Mouse (Mus musculus): Measurements from ENCODE around the gene 4933415F23Rik. TPM values are rescaled to one million over a fixed set of nuclear protein-coding genes. Genes with fewer than 3 reads are reported as not detected.

4933415F23Rik gene
- polyA plus RNA-seq, 1 experiment from 2014 or later, result not detected

GRCm38 (mm10) chr1:23102881-23103280 lies 828 bp upstream of the 4933415F23Rik start:
- Histone ChIP-seq H3K27me3 (replicated peaks; ENCODE audit: control insufficient read depth, insufficient read depth, low read length) (no peaks in the 10 kb centered on the region), H3K27ac (ENCODE audit: low read depth, low read length) (no peak overlapping the region), H3K4me2 (no peak overlapping the region), H3K36me3 (ENCODE audit: control insufficient read depth, insufficient read depth, low read length) (no peaks in the 10 kb centered on the region), H3K4me3 (ENCODE audit: low read depth, low read length) (no peak overlapping the region), H3K9me3 (ENCODE audit: control insufficient read depth, low read length) (no peaks in the 10 kb centered on the region), H3K4me1 (replicated peaks; ENCODE audit: control insufficient read depth, insufficient read depth, low read length) (no peaks in the 10 kb centered on the region), H3K9ac (ENCODE audit: low read depth, low read length) (no peak overlapping the region)
- ATAC-seq (replicated peaks; ENCODE audit: low FRiP score) (no peak), DNase-seq (ENCODE audit: low spot score) (no peak)
- WGBS, result 80% methylated on average over 4 of the region's 4 CpGs

- ATAC-seq (replicated peaks; ENCODE audit: low FRiP score), result no peak
- no peaks in the 10 kb centered on the region for H3K9me3 ChIP-seq (ENCODE audit: control insufficient read depth, low read length)
- H3K4me3 ChIP-seq (ENCODE audit: low read depth, low read length), result no peak overlapping the region
- H3K36me3 ChIP-seq (ENCODE audit: control insufficient read depth, insufficient read depth, low read length), result no peaks in the 10 kb centered on the region
- H3K27ac ChIP-seq (ENCODE audit: low read depth, low read length), result no peak overlapping the region
- no peak overlapping the region for H3K4me2 ChIP-seq
- no peaks in the 10 kb centered on the region for H3K27me3 ChIP-seq (replicated peaks; ENCODE audit: control insufficient read depth, insufficient read depth, low read length)
- H3K9ac ChIP-seq (ENCODE audit: low read depth, low read length), result no peak overlapping the region
- no peak for DNase-seq (ENCODE audit: low spot score)
- H3K4me1 ChIP-seq (replicated peaks; ENCODE audit: control insufficient read depth, insufficient read depth, low read length), result no peaks in the 10 kb centered on the region
- WGBS, result 55% methylated on average over 1 of the region's 1 CpGs
Measured at GRCm38 (mm10) chr1:23099791-23100190, 2.3 kb downstream of the 4933415F23Rik start.

GRCm38 (mm10) chr1:23098451-23098850 lies 3.6 kb downstream of the 4933415F23Rik start:
- Histone ChIP-seq H3K4me1 (replicated peaks; ENCODE audit: control insufficient read depth, insufficient read depth, low read length) (no peaks in the 10 kb centered on the region), H3K27me3 (replicated peaks; ENCODE audit: control insufficient read depth, insufficient read depth, low read length) (no peaks in the 10 kb centered on the region), H3K4me3 (ENCODE audit: low read depth, low read length) (no peak overlapping the region), H3K9me3 (ENCODE audit: control insufficient read depth, low read length) (no peaks in the 10 kb centered on the region), H3K36me3 (ENCODE audit: control insufficient read depth, insufficient read depth, low read length) (no peaks in the 10 kb centered on the region), H3K4me2 (no peak overlapping the region), H3K9ac (ENCODE audit: low read depth, low read length) (no peak overlapping the region), H3K27ac (ENCODE audit: low read depth, low read length) (no peak overlapping the region)
- ATAC-seq (replicated peaks; ENCODE audit: low FRiP score), result no peak
- 93% methylated on average over 2 of the region's 2 CpGs for WGBS
- DNase-seq (ENCODE audit: low spot score), result no peak

- H3K27me3 ChIP-seq (replicated peaks; ENCODE audit: control insufficient read depth, insufficient read depth, low read length), result no peaks in the 10 kb centered on the region
- 73% methylated on average over 4 of the region's 4 CpGs for WGBS
- H3K4me2 ChIP-seq, result no peak overlapping the region
- ATAC-seq (replicated peaks; ENCODE audit: low FRiP score) (no peak), DNase-seq (ENCODE audit: low spot score) (no peak)
- H3K36me3 ChIP-seq (ENCODE audit: control insufficient read depth, insufficient read depth, low read length), result no peaks in the 10 kb centered on the region
- no peaks in the 10 kb centered on the region for H3K9me3 ChIP-seq (ENCODE audit: control insufficient read depth, low read length)
- no peak overlapping the region for H3K4me3 ChIP-seq (ENCODE audit: low read depth, low read length)
- no peaks in the 10 kb centered on the region for H3K4me1 ChIP-seq (replicated peaks; ENCODE audit: control insufficient read depth, insufficient read depth, low read length)
- H3K27ac ChIP-seq (ENCODE audit: low read depth, low read length), result no peak overlapping the region
- H3K9ac ChIP-seq (ENCODE audit: low read depth, low read length), result no peak overlapping the region
Measured at GRCm38 (mm10) chr1:23097996-23098395, 4.1 kb downstream of the 4933415F23Rik start.

- Histone ChIP-seq H3K9me3 (ENCODE audit: control insufficient read depth, low read length) (no peaks in the 10 kb centered on the region), H3K27ac (ENCODE audit: low read depth, low read length) (no peak overlapping the region), H3K4me2 (no peak overlapping the region), H3K27me3 (replicated peaks; ENCODE audit: control insufficient read depth, insufficient read depth, low read length) (no peaks in the 10 kb centered on the region), H3K9ac (ENCODE audit: low read depth, low read length) (no peak overlapping the region), H3K4me1 (replicated peaks; ENCODE audit: control insufficient read depth, insufficient read depth, low read length) (no peaks in the 10 kb centered on the region), H3K36me3 (ENCODE audit: control insufficient read depth, insufficient read depth, low read length) (no peaks in the 10 kb centered on the region), H3K4me3 (ENCODE audit: low read depth, low read length) (no peak overlapping the region)
- WGBS, result 79% methylated on average over 5 of the region's 5 CpGs
- ATAC-seq (replicated peaks; ENCODE audit: low FRiP score) (no peak), DNase-seq (ENCODE audit: low spot score) (no peak)
Measured at GRCm38 (mm10) chr1:23067715-23068114, 34.3 kb downstream of the 4933415F23Rik start.

- Histone ChIP-seq H3K4me3 (ENCODE audit: low read depth, low read length) (no peak overlapping the region), H3K9me3 (ENCODE audit: control insufficient read depth, low read length) (no peaks in the 10 kb centered on the region), H3K27ac (ENCODE audit: low read depth, low read length) (no peak overlapping the region), H3K27me3 (replicated peaks; ENCODE audit: control insufficient read depth, insufficient read depth, low read length) (no peaks in the 10 kb centered on the region), H3K4me1 (replicated peaks; ENCODE audit: control insufficient read depth, insufficient read depth, low read length) (no peaks in the 10 kb centered on the region), H3K4me2 (no peak overlapping the region), H3K9ac (ENCODE audit: low read depth, low read length) (no peak overlapping the region), H3K36me3 (ENCODE audit: control insufficient read depth, insufficient read depth, low read length) (no peaks in the 10 kb centered on the region)
- ATAC-seq (replicated peaks; ENCODE audit: low FRiP score) (no peak), DNase-seq (ENCODE audit: low spot score) (no peak)
- WGBS, result 57% methylated on average over 4 of the region's 4 CpGs
Measured at GRCm38 (mm10) chr1:23064717-23065475, 37.2 kb downstream of the 4933415F23Rik start.

- DNase-seq (ENCODE audit: low spot score) (no peak), ATAC-seq (replicated peaks; ENCODE audit: low FRiP score) (no peak)
- H3K4me2 ChIP-seq, result no peak overlapping the region
- no peaks in the 10 kb centered on the region for H3K9me3 ChIP-seq (ENCODE audit: control insufficient read depth, low read length)
- H3K36me3 ChIP-seq (ENCODE audit: control insufficient read depth, insufficient read depth, low read length), result no peaks in the 10 kb centered on the region
- no peaks in the 10 kb centered on the region for H3K27me3 ChIP-seq (replicated peaks; ENCODE audit: control insufficient read depth, insufficient read depth, low read length)
- no peak overlapping the region for H3K27ac ChIP-seq (ENCODE audit: low read depth, low read length)
- WGBS, result 58% methylated on average over 2 of the region's 2 CpGs
- no peak overlapping the region for H3K9ac ChIP-seq (ENCODE audit: low read depth, low read length)
- H3K4me1 ChIP-seq (replicated peaks; ENCODE audit: control insufficient read depth, insufficient read depth, low read length), result no peaks in the 10 kb centered on the region
- H3K4me3 ChIP-seq (ENCODE audit: low read depth, low read length), result no peak overlapping the region
Measured at GRCm38 (mm10) chr1:23063946-23064345, 38.1 kb downstream of the 4933415F23Rik start.

GRCm38 (mm10) chr1:23061614-23062373 lies 40.3 kb downstream of the 4933415F23Rik start:
- Histone ChIP-seq H3K9ac (ENCODE audit: low read depth, low read length) (no peak overlapping the region), H3K4me1 (replicated peaks; ENCODE audit: control insufficient read depth, insufficient read depth, low read length) (no peaks in the 10 kb centered on the region), H3K27ac (ENCODE audit: low read depth, low read length) (no peak overlapping the region), H3K4me3 (ENCODE audit: low read depth, low read length) (no peak overlapping the region), H3K36me3 (ENCODE audit: control insufficient read depth, insufficient read depth, low read length) (no peaks in the 10 kb centered on the region), H3K4me2 (no peak overlapping the region), H3K9me3 (ENCODE audit: control insufficient read depth, low read length) (no peaks in the 10 kb centered on the region), H3K27me3 (replicated peaks; ENCODE audit: control insufficient read depth, insufficient read depth, low read length) (no peaks in the 10 kb centered on the region)
- ATAC-seq (replicated peaks; ENCODE audit: low FRiP score) (peak; percentile 72), DNase-seq (ENCODE audit: low spot score) (no peak)
- WGBS, result 25% methylated on average over 14 of the region's 14 CpGs

- Histone ChIP-seq H3K9me3 (ENCODE audit: control insufficient read depth, low read length) (no peaks in the 10 kb centered on the region), H3K9ac (ENCODE audit: low read depth, low read length) (no peak overlapping the region), H3K36me3 (ENCODE audit: control insufficient read depth, insufficient read depth, low read length) (no peaks in the 10 kb centered on the region), H3K27ac (ENCODE audit: low read depth, low read length) (no peak overlapping the region), H3K4me3 (ENCODE audit: low read depth, low read length) (no peak overlapping the region), H3K27me3 (replicated peaks; ENCODE audit: control insufficient read depth, insufficient read depth, low read length) (no peaks in the 10 kb centered on the region), H3K4me2 (no peak overlapping the region), H3K4me1 (replicated peaks; ENCODE audit: control insufficient read depth, insufficient read depth, low read length) (no peaks in the 10 kb centered on the region)
- 85% methylated on average over 9 of the region's 9 CpGs for WGBS
- ATAC-seq (replicated peaks; ENCODE audit: low FRiP score) (no peak), DNase-seq (ENCODE audit: low spot score) (no peak)
Measured at GRCm38 (mm10) chr1:23060056-23060455, 42.0 kb downstream of the 4933415F23Rik start.
